Mouse (Mus musculus): ENCODE data around the gene Dpf2. TPM values are rescaled to one million over a fixed set of nuclear protein-coding genes. Genes with fewer than 3 reads are reported as not detected.

Gene Dpf2
- polyA plus RNA-seq, 1 experiment from 2014 or later, result 47.0 TPM

DNA sequence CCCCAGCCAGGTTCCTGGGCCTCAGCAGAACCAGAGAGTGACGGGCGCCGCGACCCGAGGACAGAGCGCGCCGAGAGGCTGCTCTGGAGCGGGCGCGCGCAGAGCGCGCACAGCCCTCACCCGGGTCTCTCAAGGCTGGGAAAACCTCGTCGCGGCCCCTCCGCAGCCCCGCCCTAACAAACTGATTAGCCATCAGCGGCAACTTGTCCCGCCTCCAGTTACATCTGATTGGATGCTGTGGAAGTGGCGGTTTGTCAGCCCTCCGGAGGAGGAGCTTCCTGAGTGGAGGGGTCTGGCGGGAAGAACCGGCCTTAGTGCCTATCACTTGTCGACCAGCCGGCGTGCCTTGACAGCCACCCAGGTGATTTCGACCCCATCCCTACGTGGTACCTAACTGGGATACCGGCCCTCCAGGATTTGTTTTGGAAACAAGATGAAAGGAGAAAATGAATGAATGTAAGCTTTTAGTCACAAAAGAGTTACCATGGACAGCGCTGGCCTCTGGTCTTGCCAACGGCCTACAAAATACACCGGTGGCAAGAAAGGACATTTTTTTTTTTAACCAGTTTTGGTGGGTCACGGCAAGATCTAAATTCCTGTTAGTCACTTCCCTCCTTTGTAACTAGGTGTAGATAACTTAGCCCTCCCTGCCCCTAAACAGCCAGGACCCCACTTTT, 18.7 kb downstream of the Dpf2 start, which contains the start of gene Tigd3:
Gene Tigd3, minus strand, starts transcription at position 148 of the 677 bp plus-strand sequence.
- Histone ChIP-seq H3K4me3 (ENCODE audit: low read depth, low read length) (peak within 1 kb of the TSS; percentile 62), H3K4me1 (replicated peaks; ENCODE audit: control insufficient read depth, insufficient read depth) (no peaks in the 10 kb centered on the region; the same call in 1 of the 2 replicates), H3K36me3 (ENCODE audit: control insufficient read depth, insufficient read depth, low read length) (peaks cover 10% of the 10 kb centered on the region), H3K4me2 (replicated peaks; ENCODE audit: low read depth) (peak within 1 kb of the TSS; percentile 85), H3K9ac (ENCODE audit: low read length) (peak within 1 kb of the TSS; percentile 72), H3K9me3 (ENCODE audit: control insufficient read depth, low read length) (no peaks in the 10 kb centered on the region), H3K27ac (replicated peaks) (0 out of 2 replicates have a peak within 1 kb of the TSS, but pooled peaks have one; percentile 30), H3K27me3 (ENCODE audit: control insufficient read depth, insufficient read depth, low read length) (no peaks in the 10 kb centered on the region)
- 3% methylated on average over 34 of the region's 36 CpGs for WGBS
- DNase-seq (ENCODE audit: low spot score), result peak; percentile 90
- TF ChIP-seq CTCF (IDR thresholded peaks at IDR 0.05; ENCODE audit: low read depth) (no peak), EP300 (optimal IDR thresholded peaks at IDR 0.05) (no peak)
- peak; percentile 94 for ATAC-seq (ENCODE audit: low FRiP score, low TSS enrichment)

DNA sequence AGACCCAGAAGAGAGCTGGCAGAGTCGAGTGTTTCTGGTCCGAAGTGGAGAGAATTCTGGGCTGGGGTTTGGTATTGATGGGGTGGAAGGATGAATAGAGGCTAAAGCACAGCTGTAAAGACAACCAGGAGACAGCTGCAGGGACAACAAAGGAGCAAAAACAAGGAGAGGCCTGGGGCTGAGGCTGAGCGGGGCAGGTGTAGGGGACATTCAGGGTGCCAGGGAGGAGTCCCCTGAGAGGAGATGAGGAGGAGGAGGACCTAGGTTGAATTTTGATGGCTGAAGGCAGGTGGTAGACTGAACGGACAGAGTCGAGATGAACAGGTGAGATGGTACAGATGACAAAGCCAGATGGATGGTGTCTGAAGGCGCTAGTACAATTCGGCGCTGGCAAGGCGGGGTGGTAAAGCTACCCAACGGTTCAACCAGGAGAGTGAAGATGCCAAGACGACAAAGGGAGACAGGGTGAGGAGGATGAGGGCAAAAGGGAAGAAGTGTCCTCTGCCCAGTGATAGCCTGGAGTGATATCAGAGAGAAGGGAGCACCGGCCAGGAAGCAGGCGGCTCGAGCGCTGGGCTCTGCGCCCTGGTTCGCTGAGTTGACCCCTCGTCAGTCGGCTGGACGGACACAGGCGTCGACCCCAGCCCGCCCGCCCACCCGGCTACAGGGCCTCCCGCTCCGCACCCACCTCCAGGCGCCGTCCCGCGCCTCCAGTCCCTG, 19.4 kb downstream of the Dpf2 start:
- H3K27me3 ChIP-seq (ENCODE audit: control insufficient read depth, insufficient read depth, low read length), result no peaks in the 10 kb centered on the region
- DNase-seq (ENCODE audit: low spot score) (no peak), ATAC-seq (ENCODE audit: low FRiP score, low TSS enrichment) (peak; percentile 18; the same call in 1 of the 2 replicates)
- H3K27ac ChIP-seq (replicated peaks), result 0 out of 2 replicates have a peak overlapping the region, but pooled peaks have one; percentile 30
- H3K4me1 ChIP-seq (replicated peaks; ENCODE audit: control insufficient read depth, insufficient read depth), result no peaks in the 10 kb centered on the region; the same call in 1 of the 2 replicates
- H3K4me3 ChIP-seq (ENCODE audit: low read depth, low read length), result peak overlapping the region; percentile 62
- WGBS, result 10% methylated on average over 30 of the region's 31 CpGs
- H3K9me3 ChIP-seq (ENCODE audit: control insufficient read depth, low read length), result no peaks in the 10 kb centered on the region
- H3K36me3 ChIP-seq (ENCODE audit: control insufficient read depth, insufficient read depth, low read length), result peaks cover 8% of the 10 kb centered on the region
- H3K4me2 ChIP-seq (replicated peaks; ENCODE audit: low read depth), result peak overlapping the region; percentile 85
- TF ChIP-seq EP300 (optimal IDR thresholded peaks at IDR 0.05), result no peak
- TF ChIP-seq CTCF (IDR thresholded peaks at IDR 0.05; ENCODE audit: low read depth), result no peak
- peak overlapping the region; percentile 72 for H3K9ac ChIP-seq (ENCODE audit: low read length)

DNA sequence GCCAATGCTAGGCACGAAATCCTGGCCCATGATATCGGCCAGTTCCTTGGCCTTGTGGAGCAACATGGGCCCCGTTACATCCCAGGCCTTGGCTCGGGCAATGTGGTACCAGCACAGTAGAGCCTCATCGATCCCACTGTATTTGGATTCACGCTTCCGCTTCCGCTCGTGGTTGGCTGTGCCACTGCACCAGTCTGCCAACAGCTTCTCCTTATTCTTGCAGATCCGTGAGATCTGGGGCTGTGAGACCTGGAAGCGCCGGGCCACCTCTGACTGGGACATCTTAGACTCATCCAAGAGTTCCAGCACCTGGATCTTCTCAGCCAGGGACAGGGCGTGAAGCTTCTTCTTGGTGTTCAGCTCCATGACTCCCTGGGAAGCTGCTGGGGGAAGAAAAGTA, 20.1 kb downstream of the Dpf2 start:
- H3K9me3 ChIP-seq (ENCODE audit: control insufficient read depth, low read length), result no peaks in the 10 kb centered on the region
- H3K9ac ChIP-seq (ENCODE audit: low read length), result no peak overlapping the region
- H3K27ac ChIP-seq (replicated peaks), result no peak overlapping the region
- no peak overlapping the region for H3K4me3 ChIP-seq (ENCODE audit: low read depth, low read length)
- no peaks in the 10 kb centered on the region; the same call in 1 of the 2 replicates for H3K4me1 ChIP-seq (replicated peaks; ENCODE audit: control insufficient read depth, insufficient read depth)
- DNase-seq (ENCODE audit: low spot score) (no peak), ATAC-seq (ENCODE audit: low FRiP score, low TSS enrichment) (no peak)
- 89% methylated on average over 13 of the region's 13 CpGs for WGBS
- no peak overlapping the region for H3K4me2 ChIP-seq (replicated peaks; ENCODE audit: low read depth)
- no peaks in the 10 kb centered on the region for H3K27me3 ChIP-seq (ENCODE audit: control insufficient read depth, insufficient read depth, low read length)
- TF ChIP-seq EP300 (optimal IDR thresholded peaks at IDR 0.05), result no peak
- TF ChIP-seq CTCF (IDR thresholded peaks at IDR 0.05; ENCODE audit: low read depth), result no peak
- peaks cover 5% of the 10 kb centered on the region for H3K36me3 ChIP-seq (ENCODE audit: control insufficient read depth, insufficient read depth, low read length)

- H3K27me3 ChIP-seq (ENCODE audit: control insufficient read depth, insufficient read depth, low read length), result no peaks in the 10 kb centered on the region
- no peak overlapping the region for H3K4me3 ChIP-seq (ENCODE audit: low read depth, low read length)
- H3K9ac ChIP-seq (ENCODE audit: low read length), result no peak overlapping the region
- DNase-seq (ENCODE audit: low spot score) (no peak), ATAC-seq (ENCODE audit: low FRiP score, low TSS enrichment) (no peak)
- no peaks in the 10 kb centered on the region; the same call in 1 of the 2 replicates for H3K4me1 ChIP-seq (replicated peaks; ENCODE audit: control insufficient read depth, insufficient read depth)
- H3K36me3 ChIP-seq (ENCODE audit: control insufficient read depth, insufficient read depth, low read length), result peaks cover 5% of the 10 kb centered on the region
- 93% methylated on average over 7 of the region's 7 CpGs for WGBS
- H3K27ac ChIP-seq (replicated peaks), result no peak overlapping the region
- TF ChIP-seq EP300 (optimal IDR thresholded peaks at IDR 0.05) (no peak), CTCF (IDR thresholded peaks at IDR 0.05; ENCODE audit: low read depth) (no peak)
- no peaks in the 10 kb centered on the region for H3K9me3 ChIP-seq (ENCODE audit: control insufficient read depth, low read length)
- no peak overlapping the region for H3K4me2 ChIP-seq (replicated peaks; ENCODE audit: low read depth)
These were observed 20.5 kb downstream of the Dpf2 start for GRCm38 (mm10) chr19:5892262-5892661.

DNA sequence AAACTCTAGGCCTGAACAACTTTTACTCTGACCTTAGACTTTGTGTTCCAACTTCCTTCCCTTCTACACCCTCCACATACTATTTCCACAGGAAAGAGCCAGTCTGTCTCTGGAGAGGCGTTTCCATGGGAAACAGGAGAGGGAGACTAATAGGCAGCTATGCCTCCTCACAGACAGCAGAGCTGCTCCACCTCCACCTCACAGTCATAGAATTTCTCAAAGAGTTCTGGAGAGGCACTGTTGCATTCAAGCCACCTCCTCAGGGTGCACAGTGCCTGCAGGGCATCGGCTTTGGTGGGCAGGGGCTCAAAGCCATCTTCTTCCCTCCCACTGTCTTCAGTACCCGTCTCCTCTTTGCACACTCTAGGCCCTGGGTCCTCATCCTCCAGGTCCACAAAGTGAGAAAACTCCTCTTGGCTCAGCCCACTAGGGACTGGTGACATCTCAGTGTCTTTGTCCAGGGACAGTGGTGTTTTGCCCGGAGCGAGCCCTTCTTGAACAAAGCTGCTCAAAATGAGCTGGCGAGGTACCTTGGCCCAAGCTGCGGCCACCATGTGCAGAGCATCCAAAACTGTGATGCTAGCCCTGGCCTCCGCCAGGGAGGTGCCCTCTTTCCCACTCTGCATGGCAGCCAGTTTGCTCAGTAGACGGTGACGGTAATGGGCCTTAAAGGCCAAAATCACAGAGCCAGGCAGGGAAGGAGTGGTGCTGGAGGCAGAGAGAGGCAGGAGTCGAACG, 21.1 kb downstream of the Dpf2 start:
- no peak overlapping the region for H3K27ac ChIP-seq (replicated peaks)
- no peak for ATAC-seq (ENCODE audit: low FRiP score, low TSS enrichment)
- no peaks in the 10 kb centered on the region; the same call in 1 of the 2 replicates for H3K4me1 ChIP-seq (replicated peaks; ENCODE audit: control insufficient read depth, insufficient read depth)
- no peak overlapping the region for H3K4me3 ChIP-seq (ENCODE audit: low read depth, low read length)
- H3K9ac ChIP-seq (ENCODE audit: low read length), result no peak overlapping the region
- TF ChIP-seq CTCF (IDR thresholded peaks at IDR 0.05; ENCODE audit: low read depth) (no peak), EP300 (optimal IDR thresholded peaks at IDR 0.05) (no peak)
- 94% methylated on average over 12 of the region's 12 CpGs for WGBS
- DNase-seq (ENCODE audit: low spot score), result no peak
- H3K36me3 ChIP-seq (ENCODE audit: control insufficient read depth, insufficient read depth, low read length), result peaks cover 3% of the 10 kb centered on the region
- no peaks in the 10 kb centered on the region for H3K27me3 ChIP-seq (ENCODE audit: control insufficient read depth, insufficient read depth, low read length)
- no peak overlapping the region for H3K4me2 ChIP-seq (replicated peaks; ENCODE audit: low read depth)
- H3K9me3 ChIP-seq (ENCODE audit: control insufficient read depth, low read length), result no peaks in the 10 kb centered on the region

All from stomach, postnatal 0 days (tissue).